Mouse (Mus musculus) lung, embryonic 14.5 days (tissue): ENCODE results near the gene Pde4d. TPM values are rescaled to one million over a fixed set of nuclear protein-coding genes. Genes with fewer than 3 reads are reported as not detected.

ENCODE experiments used
- ATAC-seq: fragments of 200-750 bp; cut with Nextera tagmentation; 2 replicates; pipeline ENCODE4 v1.8.0; 2017; ENCODE audit warnings: mild to moderate bottlenecking, moderate TSS enrichment, moderate library complexity; ENCODE audit not compliant: insufficient read depth
- DNase-seq: peaks from one replicate; pipeline ENCODE4 v3.0.0-alpha.2; 2015
- H3K27ac ChIP-seq: fragments of 300-500 bp; sonication (generic); 2 replicates; pipeline ENCODE4 v1.5.1; 2014; ENCODE audit warnings: low read depth, mild to moderate bottlenecking, moderate library complexity
- H3K27me3 ChIP-seq: fragments of 300-500 bp; sonication (generic); 2 replicates; pipeline ENCODE4 v1.6.1; 2014; ENCODE audit warnings: low read length, control low read depth; ENCODE audit not compliant: insufficient read depth
- H3K36me3 ChIP-seq: fragments of 300-500 bp; sonication (generic); 2 replicates; pipeline ENCODE4 v1.6.1; 2014; ENCODE audit warnings: control low read depth; ENCODE audit not compliant: insufficient read depth
- H3K4me1 ChIP-seq: fragments of 300-500 bp; sonication (generic); 2 replicates; pipeline ENCODE4 v1.6.1; 2014; ENCODE audit warnings: antibody characterized with exemption, control low read depth; ENCODE audit not compliant: insufficient read depth
- H3K4me2 ChIP-seq: fragments of 300-500 bp; sonication (generic); 2 replicates; pipeline ENCODE4 v1.6.1; 2014; ENCODE audit warnings: mild to moderate bottlenecking
- H3K4me3 ChIP-seq: fragments of 300-500 bp; sonication (generic); 2 replicates; pipeline ENCODE4 v1.5.1; 2014; ENCODE audit warnings: low read depth, low read length
- H3K9ac ChIP-seq: fragments of 300-500 bp; sonication (generic); 2 replicates; pipeline ENCODE4 v1.6.1; 2014
- H3K9me3 ChIP-seq: fragments of 300-500 bp; sonication (generic); 2 replicates; pipeline ENCODE4 v1.6.1; 2016; ENCODE audit warnings: low read depth, low read length, control low read depth
- CTCF ChIP-seq: IDR thresholded peaks from 2 replicates; pipeline ENCODE4 v1.5.1; 2016; ENCODE audit warnings: antibody characterized with exemption, low read depth
- WGBS: fragments of 180-500 bp; shearing (Covaris S2); extraction: QIAGEN DNeasy Blood & Tissue Kit; methylation state at CpG from one replicate; pipeline ENCODE4 v1.1.7; 2014; 5-methylcytosine and 5-hydroxymethylcytosine counted together
- polyA plus RNA-seq: library from polyadenylated mRNA; unstranded; fragments of >200 nt; fragmentation: Nextera tagmentation; extraction: Ambion mirVana; gene quantifications from 2 replicates; pipeline ENCODE4 v1.2.1, GENCODE M21; 2014

The Pde4d gene
- polyA plus RNA-seq, 1 experiment from 2014 or later = 16.2 TPM

GRCm38 (mm10) chr13:109864311-109864710 lies 1414.6 kb downstream of the Pde4d start:
- no peak for TF ChIP-seq CTCF
- Histone ChIP-seq H3K27me3 (no peaks in the 10 kb centered on the region), H3K9me3 (no peaks in the 10 kb centered on the region), H3K36me3 (no peaks in the 10 kb centered on the region), H3K27ac (no peak overlapping the region), H3K9ac (no peak overlapping the region), H3K4me1 (no peaks in the 10 kb centered on the region), H3K4me2 (no peak overlapping the region), H3K4me3 (no peak overlapping the region)
- DNase-seq (peak; percentile 49), ATAC-seq (peak; percentile 75)
- 42% methylated on average over 6 of the region's 6 CpGs for WGBS

GRCm38 (mm10) chr13:109880392-109880791 lies 1430.6 kb downstream of the Pde4d start:
- Histone ChIP-seq H3K4me3 (no peak overlapping the region), H3K27me3 (no peaks in the 10 kb centered on the region), H3K9ac (no peak overlapping the region), H3K4me1 (no peaks in the 10 kb centered on the region), H3K4me2 (no peak overlapping the region), H3K9me3 (no peaks in the 10 kb centered on the region), H3K27ac (no peak overlapping the region), H3K36me3 (no peaks in the 10 kb centered on the region)
- TF ChIP-seq CTCF = no peak
- no peak for ATAC-seq
- peak; percentile 27 for DNase-seq
- WGBS = 54% methylated on average over 8 of the region's 8 CpGs

- H3K36me3 ChIP-seq = no peaks in the 10 kb centered on the region
- H3K4me2 ChIP-seq = no peak overlapping the region
- DNase-seq = no peak
- H3K27ac ChIP-seq = no peak overlapping the region
- no peak for TF ChIP-seq CTCF
- H3K9me3 ChIP-seq = no peaks in the 10 kb centered on the region
- H3K27me3 ChIP-seq = no peaks in the 10 kb centered on the region
- H3K4me1 ChIP-seq = no peaks in the 10 kb centered on the region
- ATAC-seq = no peak
- WGBS = 61% methylated on average over 11 of the region's 11 CpGs
- H3K9ac ChIP-seq = no peak overlapping the region
- no peak overlapping the region for H3K4me3 ChIP-seq
Measured at GRCm38 (mm10) chr13:109881161-109881857, 1431.6 kb downstream of the Pde4d start.

- DNase-seq = no peak
- no peak overlapping the region for H3K4me2 ChIP-seq
- WGBS = 43% methylated on average over 5 of the region's 5 CpGs
- H3K9ac ChIP-seq = no peak overlapping the region
- no peaks in the 10 kb centered on the region for H3K9me3 ChIP-seq
- no peak for TF ChIP-seq CTCF
- ATAC-seq = no peak
- no peak overlapping the region for H3K27ac ChIP-seq
- H3K27me3 ChIP-seq = no peaks in the 10 kb centered on the region
- H3K4me1 ChIP-seq = no peaks in the 10 kb centered on the region
- H3K4me3 ChIP-seq = no peak overlapping the region
- no peaks in the 10 kb centered on the region for H3K36me3 ChIP-seq
Measured at GRCm38 (mm10) chr13:109883636-109884035, 1433.9 kb downstream of the Pde4d start.

- H3K4me1 ChIP-seq = no peaks in the 10 kb centered on the region
- no peak overlapping the region for H3K4me3 ChIP-seq
- DNase-seq (no peak), ATAC-seq (no peak)
- no peaks in the 10 kb centered on the region for H3K36me3 ChIP-seq
- 92% methylated on average over 7 of the region's 7 CpGs for WGBS
- no peak for TF ChIP-seq CTCF
- H3K27ac ChIP-seq = no peak overlapping the region
- no peaks in the 10 kb centered on the region for H3K27me3 ChIP-seq
- H3K9me3 ChIP-seq = no peaks in the 10 kb centered on the region
- H3K4me2 ChIP-seq = no peak overlapping the region
- H3K9ac ChIP-seq = no peak overlapping the region
Measured at GRCm38 (mm10) chr13:109884812-109885211, 1435.1 kb downstream of the Pde4d start.

- 83% methylated on average over 4 of the region's 4 CpGs for WGBS
- TF ChIP-seq CTCF = no peak
- H3K4me2 ChIP-seq = no peak overlapping the region
Measured at GRCm38 (mm10) chr13:109888293-109888692, 1438.5 kb downstream of the Pde4d start.

GRCm38 (mm10) chr13:109891194-109891909 lies 1441.6 kb downstream of the Pde4d start:
- WGBS = 75% methylated on average over 6 of the region's 6 CpGs
- H3K4me2 ChIP-seq = no peak overlapping the region
- H3K27ac ChIP-seq = no peak overlapping the region
- H3K27me3 ChIP-seq = no peaks in the 10 kb centered on the region
- H3K9ac ChIP-seq = no peak overlapping the region
- ATAC-seq = no peak
- DNase-seq = no peak
- H3K9me3 ChIP-seq = no peaks in the 10 kb centered on the region
- H3K36me3 ChIP-seq = no peaks in the 10 kb centered on the region
- H3K4me3 ChIP-seq = no peak overlapping the region
- no peak for TF ChIP-seq CTCF
- H3K4me1 ChIP-seq = no peaks in the 10 kb centered on the region

More at GRCm38 (mm10) chr13:109888293-109888692, 1438.5 kb downstream of the Pde4d start:
- no peak overlapping the region for H3K9ac ChIP-seq
- no peaks in the 10 kb centered on the region for H3K9me3 ChIP-seq
- ATAC-seq (no peak), DNase-seq (no peak)
- no peak overlapping the region for H3K27ac ChIP-seq
- H3K36me3 ChIP-seq = no peaks in the 10 kb centered on the region
- H3K27me3 ChIP-seq = no peaks in the 10 kb centered on the region
- H3K4me1 ChIP-seq = no peaks in the 10 kb centered on the region
- H3K4me3 ChIP-seq = no peak overlapping the region
